Mouse (Mus musculus): ENCODE measurements at regions not wholly inside any gene's neighbourhood (a gene's known extent, or its start where the extent isn't known, plus 50 kb on each side); places are given as distances from the start of the nearest gene placed in this dataset.

GRCm38 (mm10) chr3:102683541-102683940 is 50.8 kb upstream of the Tspan2 start:
- Histone ChIP-seq H3K4me1 (replicated peaks) (no peaks in the 10 kb centered on the region), H3K36me3 (no peaks in the 10 kb centered on the region), H3K9ac (no peak overlapping the region), H3K27ac (no peak overlapping the region), H3K4me2 (no peak overlapping the region), H3K9me3 (replicated peaks) (no peaks in the 10 kb centered on the region), H3K4me3 (no peak overlapping the region), H3K27me3 (no peaks in the 10 kb centered on the region)
- ATAC-seq (replicated peaks; ENCODE audit: insufficient number of reproducible peaks, insufficient read depth, low FRiP score, low read depth), result no peak
- WGBS, result 63% methylated on average over 10 of the region's 10 CpGs

Data from heart, embryonic 15.5 days (tissue).